Mouse (Mus musculus) embryonic facial prominence, embryonic 11.5 days (tissue): Measurements from ENCODE around the gene Nup210l. TPM values are rescaled to one million over a fixed set of nuclear protein-coding genes. Genes with fewer than 3 reads are reported as not detected.
"Not testable (repeated sequence)": the region's sequence is repeated elsewhere in the genome, so short reads cannot be mapped to it uniquely, and the experiment has no call there.

Source experiments
- ATAC-seq: fragments of 200-750 bp; cut with Nextera tagmentation; replicated peaks from 2 replicates; pipeline ENCODE4 v1.8.0; 2017; ENCODE audit warnings: low read depth; ENCODE audit not compliant: insufficient number of reproducible peaks, low FRiP score, low TSS enrichment
- DNase-seq: peaks from one replicate; pipeline ENCODE4 v3.0.0-alpha.2; 2015; ENCODE audit warnings: low spot score
- H3K27ac ChIP-seq: fragments of 300-500 bp; sonication (generic); replicated peaks from 2 replicates; pipeline ENCODE4 v1.5.1; 2014; ENCODE audit warnings: mild to moderate bottlenecking, low read depth, low read length, control low read depth
- H3K27me3 ChIP-seq: fragments of 300-500 bp; sonication (generic); 2 replicates; pipeline ENCODE4 v1.6.1; 2014; ENCODE audit warnings: mild to moderate bottlenecking, low read length, moderate library complexity, mixed read lengths; ENCODE audit not compliant: control insufficient read depth, insufficient read depth
- H3K36me3 ChIP-seq: fragments of 300-500 bp; sonication (generic); replicated peaks from 2 replicates; pipeline ENCODE4 v1.6.1; 2014; ENCODE audit warnings: low read depth, mild to moderate bottlenecking, low read length, moderate library complexity, mixed read lengths; ENCODE audit not compliant: control insufficient read depth, insufficient read depth
- H3K4me1 ChIP-seq: fragments of 300-500 bp; sonication (generic); 2 replicates; pipeline ENCODE4 v1.6.1; 2014; ENCODE audit warnings: low read length, mixed read lengths; ENCODE audit not compliant: control insufficient read depth, insufficient read depth
- H3K4me2 ChIP-seq: fragments of 300-500 bp; sonication (generic); 2 replicates; pipeline ENCODE4 v1.6.1; 2014; ENCODE audit warnings: low read depth, mild to moderate bottlenecking, control low read depth, low read length, moderate library complexity
- H3K4me3 ChIP-seq: fragments of 300-500 bp; sonication (generic); 2 replicates; pipeline ENCODE4 v1.5.1; 2014; ENCODE audit warnings: low read depth, low read length, control low read depth
- H3K9ac ChIP-seq: fragments of 300-500 bp; sonication (generic); replicated peaks from 2 replicates; pipeline ENCODE4 v1.6.1; 2014; ENCODE audit warnings: mild to moderate bottlenecking, control low read depth, low read length
- H3K9me3 ChIP-seq: fragments of 300-500 bp; sonication (generic); replicated peaks from 2 replicates; pipeline ENCODE4 v1.6.1; 2016; ENCODE audit warnings: mild to moderate bottlenecking, low read length, inconsistent platforms, mixed read lengths; ENCODE audit not compliant: control insufficient read depth
- WGBS: fragments of 180-500 bp; shearing (Covaris S2); extraction: QIAGEN DNeasy Blood & Tissue Kit; methylation state at CpG from one replicate; pipeline ENCODE4 v1.1.7; 2014; 5-methylcytosine and 5-hydroxymethylcytosine counted together
- polyA plus RNA-seq: library from polyadenylated mRNA; unstranded; fragments of >200 nt; fragmentation: Nextera tagmentation; extraction: Ambion mirVana; gene quantifications from 2 replicates; pipeline ENCODE4 v1.2.1, GENCODE M21; 2014

Gene Nup210l
- polyA plus RNA-seq, 1 experiment from 2014 or later: 0.45 TPM

DNA sequence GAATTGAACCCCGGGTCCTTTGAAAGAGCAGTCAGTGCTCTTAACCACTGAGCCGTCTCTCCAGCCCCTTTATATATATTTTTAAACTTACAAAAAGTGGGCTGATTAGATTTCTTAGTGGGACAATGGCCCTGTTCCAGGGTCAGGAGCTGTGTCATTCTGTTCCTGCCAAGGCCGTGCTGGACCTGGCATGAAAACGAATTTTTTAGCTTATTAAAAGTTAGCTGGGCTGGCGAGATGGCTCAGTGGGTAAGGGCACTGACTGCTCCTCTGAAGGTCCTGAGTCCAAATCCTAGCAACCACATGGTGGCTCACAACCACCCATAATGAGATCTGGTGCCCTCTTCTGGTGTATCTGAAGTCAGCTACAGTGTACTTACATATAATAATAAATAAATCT is 18.1 kb downstream of the Nup210l start:
- H3K27ac ChIP-seq, H3K9ac ChIP-seq: not testable (repeated sequence)

DNA sequence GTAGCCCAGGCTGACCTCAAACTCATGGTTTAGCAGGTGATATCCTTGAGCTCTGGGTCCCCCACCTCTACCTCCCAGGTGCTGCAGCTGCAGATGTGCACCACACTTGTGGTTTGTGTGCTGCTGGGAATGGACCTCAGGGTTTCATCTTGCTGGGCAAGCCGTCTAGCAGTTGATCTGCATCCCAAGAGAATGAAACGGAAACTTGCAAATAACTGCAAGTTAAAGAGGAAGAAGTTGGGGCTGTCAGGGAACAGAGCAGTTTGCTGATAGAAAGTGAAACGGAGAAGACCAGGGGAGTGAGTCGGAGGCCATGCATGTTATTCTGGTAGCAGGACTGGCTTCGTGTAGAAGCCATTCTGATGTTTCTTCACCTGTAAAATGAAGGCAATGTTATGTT is 21.8 kb downstream of the Nup210l start:
- ATAC-seq (no peak), DNase-seq (no peak)
- Histone ChIP-seq H3K4me3 (no peak overlapping the region), H3K4me2 (no peak overlapping the region), H3K27ac (no peak overlapping the region), H3K36me3 (no peaks in the 10 kb centered on the region), H3K9ac (no peak overlapping the region), H3K27me3 (no peaks in the 10 kb centered on the region), H3K4me1 (no peaks in the 10 kb centered on the region), H3K9me3 (no peaks in the 10 kb centered on the region)
- WGBS: 79% methylated on average over 5 of the region's 5 CpGs

More for the DNA sequence above, 18.1 kb downstream of the Nup210l start:
- not testable (repeated sequence) for ATAC-seq, H3K4me3 ChIP-seq, H3K4me2 ChIP-seq, DNase-seq, H3K9me3 ChIP-seq, H3K36me3 ChIP-seq, H3K4me1 ChIP-seq, H3K27me3 ChIP-seq
- 86% methylated on average over 5 of the region's 5 CpGs for WGBS

DNA sequence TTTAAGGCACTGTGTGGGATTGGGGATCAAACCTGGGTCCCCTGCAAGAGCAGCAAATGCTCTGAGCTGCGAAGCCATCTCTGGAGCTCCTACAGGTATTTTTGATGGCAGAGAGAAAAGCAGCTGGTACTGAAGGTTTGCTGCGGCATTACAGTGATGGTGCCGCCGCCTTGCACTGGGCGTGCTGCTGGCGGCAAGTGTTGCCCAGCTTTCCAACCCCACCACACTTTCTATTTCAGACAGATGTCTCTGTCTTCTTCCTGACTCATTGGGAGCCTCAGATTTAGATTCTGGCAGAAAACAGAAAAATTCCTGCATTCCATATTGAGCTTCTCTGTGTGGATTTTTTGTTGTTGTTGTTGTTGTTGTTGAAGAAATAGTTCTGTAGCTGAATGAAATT is 23.9 kb downstream of the Nup210l start:
- WGBS: 94% methylated on average over 6 of the region's 6 CpGs
- Histone ChIP-seq H3K27me3 (no peaks in the 10 kb centered on the region), H3K4me2 (no peak overlapping the region), H3K27ac (no peak overlapping the region), H3K4me3 (no peak overlapping the region), H3K36me3 (no peaks in the 10 kb centered on the region), H3K9ac (no peak overlapping the region), H3K4me1 (no peaks in the 10 kb centered on the region), H3K9me3 (no peaks in the 10 kb centered on the region)
- DNase-seq (no peak), ATAC-seq (no peak)

DNA sequence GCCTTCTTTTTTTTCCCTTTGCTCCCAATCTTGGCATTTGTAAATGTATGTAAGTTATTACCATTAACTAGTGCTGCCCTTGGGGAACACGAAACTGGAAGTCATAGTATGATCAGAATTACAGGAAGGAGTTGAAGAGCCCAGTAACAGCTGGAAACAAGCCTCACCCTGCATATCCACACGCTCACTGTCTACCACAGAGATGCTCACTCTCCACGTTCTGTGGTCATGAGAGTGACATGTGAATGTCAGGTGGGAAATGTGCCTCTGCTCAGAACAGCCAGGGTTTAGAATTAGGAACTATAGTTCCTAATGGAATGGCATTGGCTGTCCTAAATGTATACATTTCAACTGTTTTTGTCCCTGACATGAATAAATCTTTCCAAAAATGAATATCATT is 28.8 kb downstream of the Nup210l start:
- Histone ChIP-seq H3K27me3 (no peaks in the 10 kb centered on the region), H3K36me3 (no peaks in the 10 kb centered on the region), H3K4me2 (no peak overlapping the region), H3K4me1 (no peaks in the 10 kb centered on the region), H3K9me3 (no peaks in the 10 kb centered on the region), H3K4me3 (no peak overlapping the region), H3K27ac (no peak overlapping the region), H3K9ac (no peak overlapping the region)
- DNase-seq (no peak), ATAC-seq (no peak)
- WGBS: 85% methylated on average over 3 of the region's 3 CpGs

DNA sequence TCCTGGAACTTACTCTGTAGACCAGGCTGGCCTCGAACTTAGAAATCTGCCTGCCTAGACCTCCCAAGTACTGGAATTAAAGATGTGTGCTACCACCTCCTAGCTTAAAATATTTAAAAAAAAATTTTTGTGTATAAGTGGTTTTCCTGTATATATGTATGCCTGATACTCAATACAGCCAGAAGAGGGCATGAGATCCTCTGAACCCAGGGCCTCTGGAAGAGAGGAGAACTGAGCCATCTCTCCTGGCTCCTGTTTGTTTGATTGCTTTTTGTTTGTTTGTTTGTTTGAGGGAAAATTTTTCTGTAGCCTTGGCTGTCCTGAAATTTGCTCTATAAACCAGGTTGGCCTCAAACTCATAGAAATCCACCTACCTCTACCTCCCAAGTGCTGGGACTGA is 29.4 kb downstream of the Nup210l start:
- Histone ChIP-seq H3K36me3 (no peaks in the 10 kb centered on the region), H3K4me1 (no peaks in the 10 kb centered on the region), H3K27me3 (no peaks in the 10 kb centered on the region), H3K9me3 (no peaks in the 10 kb centered on the region), H3K27ac (no peak overlapping the region), H3K9ac (no peak overlapping the region), H3K4me3 (no peak overlapping the region), H3K4me2 (no peak overlapping the region)
- ATAC-seq (no peak), DNase-seq (no peak)
- 84% methylated on average over 1 of the region's 1 CpGs for WGBS

DNA sequence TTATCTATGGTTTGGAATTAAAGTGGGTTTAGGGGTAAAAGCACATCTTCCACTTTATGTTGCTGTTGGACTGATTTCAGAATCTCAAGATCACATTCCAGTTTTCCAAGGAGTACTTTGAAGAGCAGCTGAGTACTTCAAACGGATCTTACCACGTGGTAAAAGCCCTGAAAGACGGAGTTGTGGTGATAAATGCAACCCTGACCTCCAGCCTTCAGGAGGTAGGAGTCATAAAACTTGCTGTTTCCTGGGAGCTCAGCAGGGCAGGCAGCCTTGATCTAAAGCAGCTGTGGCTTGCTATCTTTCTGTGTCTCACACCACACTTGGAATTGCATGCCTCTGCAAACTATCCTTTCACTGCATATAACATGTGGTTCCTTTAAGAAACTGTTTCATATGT is 30.6 kb downstream of the Nup210l start:
- H3K4me3 ChIP-seq: no peak overlapping the region
- no peaks in the 10 kb centered on the region for H3K9me3 ChIP-seq
- H3K4me2 ChIP-seq: no peak overlapping the region
- ATAC-seq: no peak
- no peaks in the 10 kb centered on the region for H3K27me3 ChIP-seq
- no peak overlapping the region for H3K27ac ChIP-seq
- H3K9ac ChIP-seq: no peak overlapping the region
- H3K36me3 ChIP-seq: no peaks in the 10 kb centered on the region
- H3K4me1 ChIP-seq: no peaks in the 10 kb centered on the region
- DNase-seq: no peak
- 55% methylated on average over 3 of the region's 3 CpGs for WGBS

DNA sequence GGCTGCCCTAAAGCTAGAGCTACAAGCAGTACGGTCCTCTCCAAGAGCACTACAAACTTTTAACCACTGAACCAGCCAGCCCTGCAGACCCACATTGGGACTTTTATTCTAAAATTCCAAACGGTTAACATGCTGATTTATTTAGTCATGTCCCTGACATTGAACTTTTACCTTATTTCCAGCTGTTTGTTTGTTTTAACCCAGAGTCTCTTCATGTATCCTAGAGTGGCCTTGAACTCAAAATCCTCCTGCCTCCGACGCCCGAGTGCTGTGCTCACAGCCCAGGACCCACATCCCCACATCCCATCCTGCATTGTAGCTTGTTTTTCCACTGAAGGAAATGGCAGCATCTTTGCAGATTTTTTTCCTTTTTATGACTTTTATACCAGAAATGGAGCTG is 31.1 kb downstream of the Nup210l start:
- H3K4me1 ChIP-seq: no peaks in the 10 kb centered on the region
- H3K27me3 ChIP-seq: no peaks in the 10 kb centered on the region

DNA sequence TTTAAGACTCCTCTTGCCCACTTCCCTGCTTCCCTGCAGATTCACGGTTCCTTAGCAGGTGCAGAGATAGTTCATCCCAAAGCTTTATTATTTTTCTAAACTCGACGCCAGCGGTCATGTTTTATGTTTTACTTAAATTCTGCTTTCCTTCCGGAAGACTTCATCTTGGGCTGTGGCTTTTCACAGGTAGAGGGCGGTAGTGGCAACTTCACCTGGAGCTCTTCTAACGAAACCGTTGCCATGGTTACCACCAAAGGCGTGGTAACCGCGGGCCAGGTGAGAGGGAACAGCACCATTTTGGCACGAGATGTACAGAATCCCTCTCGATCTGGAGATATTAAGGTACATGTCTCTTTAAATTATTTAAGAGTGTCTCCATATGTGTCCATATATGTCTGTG is 32.7 kb downstream of the Nup210l start:
- H3K27me3 ChIP-seq: no peaks in the 10 kb centered on the region
- H3K9ac ChIP-seq: no peak overlapping the region
- 34% methylated on average over 13 of the region's 13 CpGs for WGBS
- DNase-seq (peak; percentile 34), ATAC-seq (no peak)
- H3K9me3 ChIP-seq: no peaks in the 10 kb centered on the region
- H3K4me3 ChIP-seq: no peak overlapping the region
- no peak overlapping the region for H3K27ac ChIP-seq
- no peak overlapping the region for H3K4me2 ChIP-seq
- H3K36me3 ChIP-seq: no peaks in the 10 kb centered on the region
- no peaks in the 10 kb centered on the region for H3K4me1 ChIP-seq

More for the DNA sequence above, 31.1 kb downstream of the Nup210l start:
- H3K4me3 ChIP-seq: no peak overlapping the region
- H3K4me2 ChIP-seq: no peak overlapping the region
- H3K27ac ChIP-seq: no peak overlapping the region
- H3K9ac ChIP-seq: no peak overlapping the region
- WGBS: 77% methylated on average over 5 of the region's 5 CpGs
- H3K9me3 ChIP-seq: no peaks in the 10 kb centered on the region
- no peak for ATAC-seq
- DNase-seq: no peak
- H3K36me3 ChIP-seq: no peaks in the 10 kb centered on the region
